Mouse (Mus musculus): Measurements from ENCODE around the gene Chst12. TPM values are rescaled to one million over a fixed set of nuclear protein-coding genes. Genes with fewer than 3 reads are reported as not detected.

Chst12 gene
- polyA plus RNA-seq, 1 experiment from 2014 or later = 17.7 TPM

GRCm38 (mm10) chr5:140514799-140515486 is 9.6 kb downstream of the Chst12 start:
- H3K4me1 ChIP-seq (replicated peaks; ENCODE audit: control insufficient read depth, insufficient read depth, low read length) = peaks cover 17% of the 10 kb centered on the region

GRCm38 (mm10) chr5:140517159-140517920 is 12.0 kb downstream of the Chst12 start:
- Histone ChIP-seq H3K4me1 (replicated peaks; ENCODE audit: control insufficient read depth, insufficient read depth, low read length) (peaks cover 5% of the 10 kb centered on the region), H3K4me3 (replicated peaks; ENCODE audit: low read length) (no peak overlapping the region), H3K36me3 (ENCODE audit: control insufficient read depth, insufficient read depth) (no peaks in the 10 kb centered on the region), H3K9me3 (ENCODE audit: control insufficient read depth, low read length) (no peaks in the 10 kb centered on the region), H3K27me3 (replicated peaks; ENCODE audit: control insufficient read depth, insufficient read depth, low read length) (no peaks in the 10 kb centered on the region), H3K4me2 (ENCODE audit: low read length) (no peak overlapping the region), H3K9ac (replicated peaks; ENCODE audit: low read depth, low read length) (no peak overlapping the region), H3K27ac (ENCODE audit: low read length) (no peak overlapping the region)
- no peak for ATAC-seq
- WGBS = 90% methylated on average over 21 of the region's 21 CpGs

More at GRCm38 (mm10) chr5:140514799-140515486, 9.6 kb downstream of the Chst12 start:
- Histone ChIP-seq H3K27ac (ENCODE audit: low read length) (no peak overlapping the region), H3K27me3 (replicated peaks; ENCODE audit: control insufficient read depth, insufficient read depth, low read length) (no peaks in the 10 kb centered on the region), H3K4me2 (ENCODE audit: low read length) (no peak overlapping the region), H3K4me3 (replicated peaks; ENCODE audit: low read length) (no peak overlapping the region), H3K9ac (replicated peaks; ENCODE audit: low read depth, low read length) (no peak overlapping the region), H3K9me3 (ENCODE audit: control insufficient read depth, low read length) (no peaks in the 10 kb centered on the region), H3K36me3 (ENCODE audit: control insufficient read depth, insufficient read depth) (no peaks in the 10 kb centered on the region)
- 50% methylated on average over 7 of the region's 7 CpGs for WGBS
- ATAC-seq = 0 out of 2 replicates have a peak, but pooled peaks have one; percentile 21

DNA sequence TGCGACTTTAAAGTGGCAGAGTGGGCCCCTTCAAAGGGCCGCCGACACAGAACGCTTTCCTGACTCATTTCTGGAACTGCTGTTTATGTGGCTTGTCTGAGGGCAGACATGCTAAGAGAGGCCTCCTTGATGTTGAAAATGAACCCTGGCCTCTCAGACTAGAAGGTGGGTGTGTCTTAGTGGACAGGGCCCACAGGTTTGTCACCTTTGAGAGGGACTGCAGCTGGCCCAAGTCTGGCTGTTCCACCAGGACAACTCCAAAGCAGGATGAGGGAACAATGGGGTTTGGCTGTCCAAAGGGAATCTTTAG is 12.5 kb downstream of the Chst12 start:
- no peaks in the 10 kb centered on the region for H3K27me3 ChIP-seq (replicated peaks; ENCODE audit: control insufficient read depth, insufficient read depth, low read length)
- no peak overlapping the region for H3K4me2 ChIP-seq (ENCODE audit: low read length)
- no peaks in the 10 kb centered on the region for H3K36me3 ChIP-seq (ENCODE audit: control insufficient read depth, insufficient read depth)
- H3K9me3 ChIP-seq (ENCODE audit: control insufficient read depth, low read length) = no peaks in the 10 kb centered on the region
- ATAC-seq = no peak
- no peak overlapping the region for H3K27ac ChIP-seq (ENCODE audit: low read length)
- no peak overlapping the region for H3K4me3 ChIP-seq (replicated peaks; ENCODE audit: low read length)
- peaks cover 5% of the 10 kb centered on the region for H3K4me1 ChIP-seq (replicated peaks; ENCODE audit: control insufficient read depth, insufficient read depth, low read length)
- 82% methylated on average over 4 of the region's 4 CpGs for WGBS
- H3K9ac ChIP-seq (replicated peaks; ENCODE audit: low read depth, low read length) = no peak overlapping the region

DNA sequence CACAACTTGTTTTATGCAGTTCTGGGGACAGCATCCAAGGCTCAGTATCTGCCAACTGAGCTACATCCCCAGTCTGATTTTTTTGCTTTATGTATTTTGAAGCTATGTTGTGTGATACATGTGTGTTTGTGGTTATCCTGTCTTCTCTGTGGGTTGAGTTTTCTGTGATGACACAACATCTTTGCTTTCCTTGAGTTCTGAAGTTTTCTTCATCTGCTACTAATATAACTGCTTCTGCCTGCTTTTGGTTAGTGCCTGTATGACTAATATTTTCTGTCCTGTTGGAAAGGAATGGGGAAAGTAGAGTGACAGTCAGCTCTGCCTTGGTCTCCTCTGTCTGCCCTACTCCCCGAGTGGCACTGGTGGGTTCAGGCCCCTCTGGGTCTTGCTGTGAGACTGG is 15.8 kb downstream of the Chst12 start:
- Histone ChIP-seq H3K36me3 (ENCODE audit: control insufficient read depth, insufficient read depth) (peaks cover 10% of the 10 kb centered on the region), H3K9me3 (ENCODE audit: control insufficient read depth, low read length) (no peaks in the 10 kb centered on the region), H3K4me2 (ENCODE audit: low read length) (no peak overlapping the region), H3K4me1 (replicated peaks; ENCODE audit: control insufficient read depth, insufficient read depth, low read length) (no peaks in the 10 kb centered on the region), H3K27ac (ENCODE audit: low read length) (no peak overlapping the region), H3K9ac (replicated peaks; ENCODE audit: low read depth, low read length) (no peak overlapping the region), H3K27me3 (replicated peaks; ENCODE audit: control insufficient read depth, insufficient read depth, low read length) (no peaks in the 10 kb centered on the region), H3K4me3 (replicated peaks; ENCODE audit: low read length) (no peak overlapping the region)
- 100% methylated on average over 1 of the region's 1 CpGs for WGBS
- ATAC-seq = no peak

DNA sequence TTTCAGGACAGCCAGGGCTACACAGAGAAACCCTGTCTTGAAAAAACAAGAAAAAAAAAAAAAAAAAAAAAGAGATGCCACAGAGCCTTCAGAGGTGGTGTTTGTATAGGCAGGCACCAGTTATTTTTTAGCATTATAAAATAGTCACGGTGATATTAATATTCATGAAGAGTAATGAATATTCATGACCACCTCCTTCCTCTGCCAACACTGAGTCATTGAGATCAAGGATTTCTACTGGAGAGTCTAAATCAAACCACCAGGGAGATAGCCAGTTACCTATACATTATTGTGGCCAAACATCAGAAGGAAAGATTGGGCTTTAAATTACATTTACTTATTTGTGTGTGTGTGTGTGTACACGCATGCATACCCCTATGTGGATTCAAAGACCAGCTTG is 21.4 kb downstream of the Chst12 start:
- Histone ChIP-seq H3K9ac (replicated peaks; ENCODE audit: low read depth, low read length) (no peak overlapping the region), H3K4me3 (replicated peaks; ENCODE audit: low read length) (no peak overlapping the region), H3K4me2 (ENCODE audit: low read length) (no peak overlapping the region), H3K9me3 (ENCODE audit: control insufficient read depth, low read length) (no peaks in the 10 kb centered on the region), H3K36me3 (ENCODE audit: control insufficient read depth, insufficient read depth) (peaks cover 10% of the 10 kb centered on the region), H3K27me3 (replicated peaks; ENCODE audit: control insufficient read depth, insufficient read depth, low read length) (no peaks in the 10 kb centered on the region), H3K4me1 (replicated peaks; ENCODE audit: control insufficient read depth, insufficient read depth, low read length) (no peaks in the 10 kb centered on the region), H3K27ac (ENCODE audit: low read length) (no peak overlapping the region)
- 58% methylated on average over 2 of the region's 2 CpGs for WGBS
- ATAC-seq = 0 out of 2 replicates have a peak, but pooled peaks have one; percentile 20

- no peaks in the 10 kb centered on the region for H3K27me3 ChIP-seq (replicated peaks; ENCODE audit: control insufficient read depth, insufficient read depth, low read length)
- no peaks in the 10 kb centered on the region for H3K9me3 ChIP-seq (ENCODE audit: control insufficient read depth, low read length)
- H3K4me3 ChIP-seq (replicated peaks; ENCODE audit: low read length) = no peak overlapping the region
- H3K36me3 ChIP-seq (ENCODE audit: control insufficient read depth, insufficient read depth) = no peaks in the 10 kb centered on the region
- no peak overlapping the region for H3K9ac ChIP-seq (replicated peaks; ENCODE audit: low read depth, low read length)
- H3K27ac ChIP-seq (ENCODE audit: low read length) = no peak overlapping the region
- WGBS = 79% methylated on average over 13 of the region's 13 CpGs
- H3K4me2 ChIP-seq (ENCODE audit: low read length) = no peak overlapping the region
- peaks cover 12% of the 10 kb centered on the region for H3K4me1 ChIP-seq (replicated peaks; ENCODE audit: control insufficient read depth, insufficient read depth, low read length)
- ATAC-seq = no peak
These were observed 32.8 kb downstream of the Chst12 start for GRCm38 (mm10) chr5:140538111-140538683.

DNA sequence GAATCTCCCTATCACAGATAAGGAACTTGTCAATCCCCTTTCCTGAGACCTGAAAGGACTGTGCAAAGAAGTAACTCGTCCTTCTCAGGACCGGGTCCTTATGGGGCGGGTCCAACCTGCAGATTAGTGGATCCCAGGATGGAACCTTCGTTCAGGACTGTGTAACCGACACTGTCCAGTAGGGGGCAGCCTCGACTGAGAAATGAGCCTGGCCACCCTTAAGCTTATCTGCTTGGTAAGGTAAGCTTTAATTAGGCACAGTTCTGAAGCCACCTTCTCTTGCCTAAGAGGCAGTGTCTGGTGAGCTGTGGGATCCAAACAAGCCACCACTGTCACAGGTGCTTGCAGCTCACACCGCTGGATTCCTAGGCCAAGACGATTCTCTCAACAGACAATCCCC is 34.8 kb downstream of the Chst12 start:
- peaks cover 16% of the 10 kb centered on the region for H3K4me1 ChIP-seq (replicated peaks; ENCODE audit: control insufficient read depth, insufficient read depth, low read length)
- H3K36me3 ChIP-seq (ENCODE audit: control insufficient read depth, insufficient read depth) = no peaks in the 10 kb centered on the region
- no peak overlapping the region for H3K4me2 ChIP-seq (ENCODE audit: low read length)
- 11% methylated on average over 8 of the region's 8 CpGs for WGBS
- H3K9me3 ChIP-seq (ENCODE audit: control insufficient read depth, low read length) = no peaks in the 10 kb centered on the region
- no peak overlapping the region for H3K27ac ChIP-seq (ENCODE audit: low read length)
- no peak overlapping the region for H3K4me3 ChIP-seq (replicated peaks; ENCODE audit: low read length)
- ATAC-seq = peak; percentile 54; the same call in 1 of the 2 replicates
- H3K9ac ChIP-seq (replicated peaks; ENCODE audit: low read depth, low read length) = no peak overlapping the region
- no peaks in the 10 kb centered on the region for H3K27me3 ChIP-seq (replicated peaks; ENCODE audit: control insufficient read depth, insufficient read depth, low read length)

GRCm38 (mm10) chr5:140542811-140543575 is 37.6 kb downstream of the Chst12 start:
- ATAC-seq = peak; percentile 79
- H3K36me3 ChIP-seq (ENCODE audit: control insufficient read depth, insufficient read depth) = no peaks in the 10 kb centered on the region
- H3K9ac ChIP-seq (replicated peaks; ENCODE audit: low read depth, low read length) = 0 out of 2 replicates have a peak overlapping the region, but pooled peaks have one; percentile 3
- H3K27me3 ChIP-seq (replicated peaks; ENCODE audit: control insufficient read depth, insufficient read depth, low read length) = no peaks in the 10 kb centered on the region
- H3K9me3 ChIP-seq (ENCODE audit: control insufficient read depth, low read length) = no peaks in the 10 kb centered on the region
- peak overlapping the region; percentile 38 for H3K27ac ChIP-seq (ENCODE audit: low read length)
- no peak overlapping the region for H3K4me3 ChIP-seq (replicated peaks; ENCODE audit: low read length)
- no peak overlapping the region for H3K4me2 ChIP-seq (ENCODE audit: low read length)
- H3K4me1 ChIP-seq (replicated peaks; ENCODE audit: control insufficient read depth, insufficient read depth, low read length) = peaks cover 8% of the 10 kb centered on the region
- WGBS = 32% methylated on average over 9 of the region's 9 CpGs

GRCm38 (mm10) chr5:140545651-140546050 is 40.3 kb downstream of the Chst12 start:
- WGBS = 75% methylated on average over 6 of the region's 6 CpGs
- Histone ChIP-seq H3K9me3 (ENCODE audit: control insufficient read depth, low read length) (no peaks in the 10 kb centered on the region), H3K27ac (ENCODE audit: low read length) (no peak overlapping the region), H3K36me3 (ENCODE audit: control insufficient read depth, insufficient read depth) (no peaks in the 10 kb centered on the region), H3K4me1 (replicated peaks; ENCODE audit: control insufficient read depth, insufficient read depth, low read length) (peaks cover 18% of the 10 kb centered on the region), H3K4me3 (replicated peaks; ENCODE audit: low read length) (no peak overlapping the region), H3K9ac (replicated peaks; ENCODE audit: low read depth, low read length) (no peak overlapping the region), H3K4me2 (ENCODE audit: low read length) (no peak overlapping the region), H3K27me3 (replicated peaks; ENCODE audit: control insufficient read depth, insufficient read depth, low read length) (no peaks in the 10 kb centered on the region)
- ATAC-seq = no peak

Measured in forebrain, embryonic 16.5 days (tissue).